12 mouse cellular contexts compared by ENCODE assay signal in genomic region chr13:47576516-47576915, GRCm38 (mm10).
DNase-seq lines count a peak whose midpoint lies in the region; ATAC-seq and TF ChIP-seq lines count a peak whose summit lies in the region.
"Had no signal": no experiment of that assay in that cellular context is flagged by ENCODE, and none has a peak within 500 bp of the region (broad histone marks: within the 10 kb centered on the region; RNA-seq: fewer than 3 reads in every experiment).

No protein-coding gene starts in this region.

- TF ChIP-seq CTCF in heart, postnatal 0 days (IDR thresholded peaks at IDR 0.05; ENCODE audit: low read depth): peak; percentile 31
- TF ChIP-seq CTCF in thymus, adult 2 months (IDR thresholded peaks at IDR 0.05; ENCODE audit: borderline replicate concordance, control insufficient read depth, extremely low read depth, insufficient read depth, low read length, poor library complexity): no peak

- WGBS in heart, postnatal 0 days: 69% methylated on average over 3 of the region's 3 CpGs
- WGBS in midbrain, embryonic 11.5 days: 69% methylated on average over 3 of the region's 3 CpGs
- WGBS in midbrain, embryonic 15.5 days: 67% methylated on average over 3 of the region's 3 CpGs
- WGBS in thymus, adult 2 months: 78% methylated on average over 3 of the region's 3 CpGs

- no peaks in the 10 kb centered on the region for H3K27me3 ChIP-seq in heart, postnatal 0 days (ENCODE audit: control insufficient read depth, insufficient read depth, low read length)
- H3K27me3 ChIP-seq in midbrain, embryonic 11.5 days (ENCODE audit: control insufficient read depth, insufficient read depth, low read length): no peaks in the 10 kb centered on the region
- no peaks in the 10 kb centered on the region for H3K27me3 ChIP-seq in midbrain, embryonic 15.5 days (replicated peaks)
- H3K27me3 ChIP-seq in thymus, adult 2 months (ENCODE audit: control insufficient read depth, insufficient read depth, low read length): no peaks in the 10 kb centered on the region
- H3K27me3 ChIP-seq: megakaryocyte, embryonic 14.5 days; stomach, embryonic 15.5 days had no signal

- no peaks in the 10 kb centered on the region for H3K4me1 ChIP-seq in heart, postnatal 0 days (ENCODE audit: control insufficient read depth, insufficient read depth)
- H3K4me1 ChIP-seq in midbrain, embryonic 11.5 days (ENCODE audit: control insufficient read depth, insufficient read depth, low read length): no peaks in the 10 kb centered on the region
- no peaks in the 10 kb centered on the region for H3K4me1 ChIP-seq in midbrain, embryonic 15.5 days
- no peaks in the 10 kb centered on the region for H3K4me1 ChIP-seq in thymus, adult 2 months (replicated peaks; ENCODE audit: control insufficient read depth, insufficient read depth, low read length)
- H3K4me1 ChIP-seq: megakaryocyte, embryonic 14.5 days; stomach, embryonic 15.5 days had no signal

- no peaks in the 10 kb centered on the region for H3K9me3 ChIP-seq in heart, postnatal 0 days (replicated peaks; ENCODE audit: control insufficient read depth, low read length)
- no peaks in the 10 kb centered on the region for H3K9me3 ChIP-seq in midbrain, embryonic 11.5 days (ENCODE audit: control insufficient read depth, low read length)
- no peaks in the 10 kb centered on the region for H3K9me3 ChIP-seq in midbrain, embryonic 15.5 days
- H3K9me3 ChIP-seq: stomach, embryonic 15.5 days had no signal

- no peak for DNase-seq in heart, postnatal 0 days (ENCODE audit: low spot score)
- no peak for DNase-seq in heart, adult 8-10 months (ENCODE audit: low spot score)
- DNase-seq in midbrain, embryonic 11.5 days (ENCODE audit: low spot score, missing footprints): peak; percentile 33
- peak; percentile 4 for DNase-seq in c-Kit-positive CD71-positive TER-119-positive erythroid progenitor cells, embryonic 14.5 days (ENCODE audit: low spot score)
- DNase-seq in retina, postnatal 1 day: peak; percentile 9
- DNase-seq in frontal cortex, postnatal 36 days (ENCODE audit: low spot score in 2 of 2): no peak
- DNase-seq in thymus, adult 2 months: no peak
- DNase-seq: cerebellum, adult 9-10 months had no signal

- H3K9ac ChIP-seq in heart, postnatal 0 days (replicated peaks; ENCODE audit: low read depth, low read length): no peak overlapping the region
- no peak overlapping the region for H3K9ac ChIP-seq in midbrain, embryonic 11.5 days (ENCODE audit: low read length)
- no peak overlapping the region for H3K9ac ChIP-seq in midbrain, embryonic 15.5 days
- H3K9ac ChIP-seq: stomach, embryonic 15.5 days had no signal

- TF ChIP-seq EP300 in heart, postnatal 0 days (IDR thresholded peaks at IDR 0.05; ENCODE audit: low read depth): no peak

- no peaks in the 10 kb centered on the region for H3K36me3 ChIP-seq in heart, postnatal 0 days (replicated peaks; ENCODE audit: control insufficient read depth, insufficient read depth, low read length)
- H3K36me3 ChIP-seq in midbrain, embryonic 11.5 days (ENCODE audit: control insufficient read depth, insufficient read depth, low read length): no peaks in the 10 kb centered on the region
- no peaks in the 10 kb centered on the region for H3K36me3 ChIP-seq in midbrain, embryonic 15.5 days (replicated peaks)
- H3K36me3 ChIP-seq in thymus, adult 2 months (ENCODE audit: control insufficient read depth, insufficient read depth, low read length): no peaks in the 10 kb centered on the region
- H3K36me3 ChIP-seq: stomach, embryonic 15.5 days had no signal

- no peak for TF ChIP-seq POLR2A in thymus, adult 2 months (IDR thresholded peaks at IDR 0.05; ENCODE audit: control insufficient read depth, extremely low read depth, insufficient read depth, low read length, poor library complexity)

- no peak overlapping the region for H3K4me3 ChIP-seq in heart, postnatal 0 days (ENCODE audit: low read depth, low read length)
- H3K4me3 ChIP-seq in midbrain, embryonic 11.5 days (ENCODE audit: low read depth, low read length): no peak overlapping the region
- H3K4me3 ChIP-seq in midbrain, embryonic 15.5 days: no peak overlapping the region
- no peak overlapping the region for H3K4me3 ChIP-seq in thymus, adult 2 months (ENCODE audit: control insufficient read depth, insufficient read depth, low read length)
- H3K4me3 ChIP-seq: megakaryocyte, embryonic 14.5 days; stomach, embryonic 15.5 days had no signal

- no peak overlapping the region for H3K4me2 ChIP-seq in heart, postnatal 0 days (ENCODE audit: low read depth, low read length)
- no peak overlapping the region for H3K4me2 ChIP-seq in midbrain, embryonic 11.5 days
- no peak overlapping the region for H3K4me2 ChIP-seq in midbrain, embryonic 15.5 days
- H3K4me2 ChIP-seq: stomach, embryonic 15.5 days had no signal

- ATAC-seq in heart, postnatal 0 days (ENCODE audit: insufficient read depth, low read depth): no peak
- no peak for ATAC-seq in midbrain, embryonic 11.5 days (ENCODE audit: low FRiP score)
- no peak for ATAC-seq in midbrain, embryonic 15.5 days (replicated peaks)
- ATAC-seq: forebrain, embryonic 14.5 days had no signal

- no peak overlapping the region for H3K27ac ChIP-seq in heart, postnatal 0 days (ENCODE audit: low read depth)
- no peak overlapping the region for H3K27ac ChIP-seq in midbrain, embryonic 11.5 days (ENCODE audit: low read depth, low read length)
- H3K27ac ChIP-seq in midbrain, embryonic 15.5 days: no peak overlapping the region
- no peak overlapping the region for H3K27ac ChIP-seq in thymus, adult 2 months (ENCODE audit: control insufficient read depth, insufficient read depth, low read length)
- H3K27ac ChIP-seq: stomach, embryonic 15.5 days had no signal

Comparison
In these comparisons a context has a peak if more than half of its experiments do, and no peak if none do; other contexts are left out.
1. DNase-seq: peak in midbrain, embryonic 11.5 days (single experiment), c-Kit-positive CD71-positive TER-119-positive erythroid progenitor cells, embryonic 14.5 days (single experiment) and retina, postnatal 1 day (single experiment); none in heart, postnatal 0 days (single experiment), heart, adult 8-10 months (single experiment), frontal cortex, postnatal 36 days (0 of 2) and thymus, adult 2 months (single experiment).